Mouse (Mus musculus): ENCODE measurements around the gene Sit1.
"Not testable (repeated sequence)": the region's sequence is repeated elsewhere in the genome, so short reads cannot be mapped to it uniquely, and the experiment has no call there.

Gene Sit1

DNA sequence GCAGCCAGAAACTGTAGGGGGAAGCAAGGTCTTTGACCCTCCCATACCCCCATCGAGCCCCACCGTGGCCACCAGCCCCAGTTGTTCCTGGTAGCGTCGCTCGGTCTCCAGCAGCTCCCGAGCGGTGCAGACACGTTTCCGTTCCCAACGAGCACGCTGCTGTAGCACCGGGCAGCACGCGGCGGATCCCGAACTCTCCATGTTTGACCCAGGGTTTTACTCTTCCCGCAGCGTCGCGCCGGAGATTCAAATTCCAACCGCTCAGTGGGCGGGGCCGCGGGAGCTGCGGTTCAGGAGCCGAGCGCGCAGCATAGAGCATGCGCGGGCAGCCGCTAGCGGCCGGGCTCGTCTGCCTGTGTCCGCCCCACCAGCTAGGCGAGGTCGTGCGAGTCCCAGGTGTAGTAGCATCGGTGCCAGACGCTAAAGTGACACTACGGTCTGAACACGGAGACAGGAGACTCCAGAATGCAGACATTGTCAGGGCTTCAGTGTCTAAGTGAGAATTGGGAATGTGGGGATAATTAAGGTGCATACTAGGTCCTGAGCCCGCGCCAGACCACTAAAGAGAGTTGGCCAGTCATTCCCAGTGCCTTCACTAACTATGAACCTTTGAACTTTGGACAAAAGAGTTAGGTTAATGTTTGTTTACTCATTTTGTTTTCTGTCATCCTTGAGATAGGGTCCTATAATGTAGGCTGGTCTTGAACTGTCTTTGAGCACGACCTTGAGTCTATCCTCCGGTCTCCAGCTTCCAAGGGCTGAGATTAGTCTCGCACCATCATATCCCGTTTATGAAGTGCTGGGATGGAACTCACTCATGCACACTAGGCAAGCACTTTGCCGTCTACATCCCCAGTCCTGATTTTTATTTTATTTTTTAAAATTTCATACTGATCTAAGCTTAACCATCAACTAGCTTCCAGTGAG, 16.1 kb upstream of the Sit1 start, which contains the start of gene Arhgef39:
TSS of gene Arhgef39 (minus strand) at position 289 of the 927 bp plus-strand sequence.
- peak; percentile 33 for DNase-seq (ENCODE audit: low read depth, low spot score)

DNA sequence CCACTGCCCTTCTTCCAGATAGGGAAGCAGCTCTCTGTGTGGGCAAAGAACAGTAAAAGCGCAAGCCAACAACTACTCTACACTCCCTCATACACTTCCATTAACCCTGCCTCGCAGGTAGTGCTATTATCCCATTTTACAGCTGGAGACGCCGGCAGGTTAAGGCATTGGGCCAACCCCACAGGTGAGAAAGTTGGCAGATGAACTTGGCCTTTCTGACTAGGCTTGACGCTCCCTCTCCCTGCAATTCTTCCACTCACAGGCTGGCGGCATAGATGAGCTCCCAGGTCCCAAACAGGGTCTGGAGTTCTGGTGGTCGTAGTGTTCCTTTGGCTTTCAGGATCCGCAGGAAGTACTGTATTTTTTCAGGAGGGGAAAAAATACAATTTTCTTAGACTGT, 15.4 kb upstream of the Sit1 start:
- no peak for DNase-seq (ENCODE audit: low read depth, low spot score)

DNA sequence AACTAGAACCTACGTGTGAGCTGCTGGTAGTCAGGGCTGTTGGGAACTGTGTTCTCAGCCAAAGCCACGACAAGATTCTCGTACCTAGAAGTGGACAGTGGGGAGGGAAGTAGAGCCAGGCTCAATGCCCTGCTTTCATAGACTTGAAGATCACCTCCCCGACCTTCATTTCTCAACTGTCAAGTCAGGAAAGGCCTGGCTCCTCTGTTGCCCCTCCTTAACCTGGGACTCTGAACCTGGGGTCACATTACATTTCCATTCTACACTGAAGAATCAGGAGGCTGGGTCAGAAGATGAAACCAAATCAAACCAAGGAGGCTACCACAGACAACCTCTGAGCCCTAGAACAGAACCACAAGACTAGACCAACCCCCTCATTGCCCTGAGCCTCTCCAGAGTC, 14.4 kb upstream of the Sit1 start:
- no peak for DNase-seq (ENCODE audit: low read depth, low spot score)

DNA sequence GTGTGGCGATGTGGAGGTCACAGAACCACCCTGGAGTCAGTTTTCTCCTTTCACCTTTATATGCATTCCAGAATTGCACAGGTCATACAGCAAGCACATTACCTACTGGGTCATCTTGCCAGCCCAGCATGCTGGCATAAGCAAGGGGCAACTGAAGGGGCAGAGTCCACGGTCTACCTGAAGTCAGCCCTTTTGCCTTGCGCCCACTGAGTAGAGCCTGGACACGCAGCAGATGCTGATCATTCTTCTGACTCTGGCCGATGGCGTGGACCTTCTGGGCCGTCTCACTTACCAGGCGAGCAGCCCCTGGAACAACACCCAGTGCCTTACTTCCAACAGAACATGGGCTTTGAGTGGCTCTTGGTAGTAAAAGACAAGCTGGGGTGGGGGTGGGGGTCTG, 13.9 kb upstream of the Sit1 start:
- no peak for DNase-seq (ENCODE audit: low read depth, low spot score)

DNA sequence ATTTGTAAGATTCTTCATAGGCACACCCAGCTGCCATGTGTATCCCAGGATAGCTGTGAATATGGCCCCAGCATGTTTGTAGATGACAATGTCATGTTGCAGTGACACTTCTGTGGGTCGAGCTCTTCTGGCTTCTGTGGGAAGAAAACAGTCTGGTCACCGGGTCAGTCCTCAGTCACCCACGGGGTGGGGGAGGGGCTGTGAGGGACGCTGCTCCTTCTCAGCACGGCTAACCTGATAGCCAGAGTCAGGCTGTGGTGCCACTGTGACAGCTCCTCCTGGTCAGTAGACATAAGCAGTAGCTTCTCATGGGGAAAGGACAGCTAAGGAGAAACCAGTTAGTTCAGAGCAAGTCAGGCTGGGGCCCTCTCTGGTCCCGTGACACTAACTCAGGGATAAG, 13.1 kb upstream of the Sit1 start:
- no peak for DNase-seq (ENCODE audit: low read depth, low spot score)

DNA sequence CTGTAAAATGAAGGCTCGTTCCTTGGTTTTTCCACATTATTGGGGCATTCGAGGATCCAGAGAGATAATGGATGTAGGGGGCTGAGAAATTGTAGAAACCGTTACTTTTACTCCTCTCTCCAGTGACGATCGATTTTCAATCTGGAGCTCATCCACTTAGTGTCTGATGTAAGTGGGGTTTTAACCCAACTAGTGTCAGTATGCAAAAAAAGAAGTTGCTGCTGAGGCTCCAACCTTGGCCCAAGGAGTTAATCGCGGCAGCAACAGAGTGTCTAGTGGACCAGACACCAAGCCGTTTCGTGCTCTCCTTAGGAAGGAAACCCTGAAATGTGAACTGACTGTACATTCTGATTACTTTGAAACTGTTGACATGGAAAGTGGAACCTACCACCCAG, 10.3 kb upstream of the Sit1 start:
- DNase-seq (ENCODE audit: low read depth, low spot score), result no peak

DNA sequence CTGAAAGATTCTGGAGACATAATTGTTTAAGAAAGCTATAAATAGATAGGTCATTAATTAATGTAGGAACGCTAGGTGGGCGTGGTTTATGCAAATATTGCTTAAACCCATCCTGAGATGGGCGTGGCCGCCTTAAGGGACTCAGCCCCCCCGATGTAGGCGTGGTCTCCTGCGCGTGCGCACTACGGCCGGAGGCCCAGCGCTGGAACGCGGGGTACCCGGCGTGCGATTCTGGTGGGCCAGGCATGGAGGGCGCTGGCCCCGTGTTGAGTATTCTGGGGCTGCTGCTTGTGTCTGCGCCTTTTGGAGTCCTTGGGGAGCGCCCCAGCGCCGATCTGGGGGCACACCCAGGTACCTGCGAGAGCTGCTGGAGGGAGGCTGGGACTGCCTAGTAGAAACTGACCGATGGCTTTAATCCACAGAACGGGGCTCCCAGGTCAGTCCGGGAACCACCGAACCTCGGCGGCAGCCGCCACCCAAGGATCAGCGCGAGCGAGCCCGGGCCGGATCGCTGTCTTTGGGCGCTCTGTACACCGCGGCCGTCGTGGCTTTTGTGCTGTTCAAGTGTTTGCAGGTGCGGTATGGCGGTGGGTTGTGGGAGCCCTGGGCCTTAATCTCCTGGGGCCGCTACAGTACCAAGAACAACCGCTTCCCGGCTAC, 9.8 kb upstream of the Sit1 start:
- DNase-seq (ENCODE audit: low read depth, low spot score), result peak; percentile 92

DNA sequence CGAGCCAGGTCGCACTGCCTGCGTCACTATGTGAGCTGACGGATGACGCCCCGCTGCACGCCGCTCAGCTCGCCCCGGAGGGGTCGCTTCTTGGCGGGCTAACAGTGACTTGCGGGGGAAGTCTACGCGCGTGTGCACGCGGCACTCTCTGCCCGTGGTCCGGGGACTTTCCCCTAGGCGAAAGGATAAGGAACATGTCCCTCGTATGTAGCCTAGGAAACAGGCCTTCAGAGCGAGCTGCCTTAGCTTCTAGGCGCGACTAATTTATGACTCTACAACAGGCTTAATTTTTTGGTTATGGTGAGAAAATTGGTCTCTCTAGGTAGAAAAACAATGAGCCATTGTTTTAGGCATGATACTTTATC, 9.3 kb upstream of the Sit1 start, which contains the start of gene Ccdc107:
TSS of gene Ccdc107 (plus strand) at position 80 of the 365 bp plus-strand sequence.
- peak; percentile 99 for DNase-seq (ENCODE audit: low read depth, low spot score)

DNA sequence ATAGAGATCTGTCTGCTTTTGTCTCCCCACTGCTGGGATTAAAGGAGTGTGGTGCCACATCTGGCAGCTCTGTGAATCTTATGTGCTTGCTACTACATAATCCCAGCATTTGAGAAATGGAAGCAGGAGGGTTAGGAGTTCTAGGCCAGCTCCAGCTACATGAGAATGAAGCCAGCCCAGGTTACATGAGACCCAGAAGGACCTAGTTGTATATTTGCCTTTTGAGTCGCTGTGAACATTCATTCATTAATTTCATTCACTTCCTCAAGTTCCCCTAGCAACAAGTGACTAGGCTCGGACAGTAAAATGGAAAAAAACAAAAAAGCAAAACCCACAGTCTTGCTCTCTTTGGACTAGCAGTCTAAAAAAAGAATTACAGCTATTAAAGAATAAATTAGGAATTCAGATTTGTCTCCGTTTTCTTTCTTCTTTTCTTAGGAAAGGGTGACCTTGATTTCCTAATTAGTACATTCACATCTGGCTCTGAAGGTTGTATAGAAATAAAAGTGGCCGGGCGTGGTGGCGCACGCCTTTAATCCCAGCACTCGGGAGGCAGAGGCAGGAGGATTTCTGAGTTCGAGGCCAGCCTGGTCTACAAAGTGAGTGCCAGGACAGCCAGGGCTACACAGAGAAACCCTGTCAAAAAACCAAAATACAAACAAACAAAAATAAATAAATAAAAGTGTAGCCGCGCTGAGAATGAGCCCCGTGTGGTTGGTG, 8.7 kb upstream of the Sit1 start:
- DNase-seq (ENCODE audit: low read depth, low spot score), result no peak

DNA sequence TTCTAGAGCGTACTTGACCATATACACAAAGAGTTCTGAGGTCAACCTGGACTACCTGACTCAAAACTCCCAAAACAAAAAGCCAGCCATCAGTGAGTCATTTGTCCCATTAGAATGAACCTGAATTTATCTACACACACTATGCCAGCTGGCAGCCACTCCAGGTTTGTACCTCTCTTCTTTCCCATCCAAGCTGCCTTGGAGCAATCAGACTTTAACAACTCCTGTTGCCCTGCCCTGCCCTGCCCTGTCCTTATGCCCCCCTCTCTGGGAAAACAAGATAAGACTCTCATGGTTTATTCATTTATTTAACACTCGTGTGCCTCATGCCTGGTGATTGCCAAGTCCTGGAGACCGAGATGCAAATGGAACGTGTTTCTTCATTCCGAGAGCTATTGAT, 7.3 kb upstream of the Sit1 start:
- no peak for DNase-seq (ENCODE audit: low read depth, low spot score)

DNA sequence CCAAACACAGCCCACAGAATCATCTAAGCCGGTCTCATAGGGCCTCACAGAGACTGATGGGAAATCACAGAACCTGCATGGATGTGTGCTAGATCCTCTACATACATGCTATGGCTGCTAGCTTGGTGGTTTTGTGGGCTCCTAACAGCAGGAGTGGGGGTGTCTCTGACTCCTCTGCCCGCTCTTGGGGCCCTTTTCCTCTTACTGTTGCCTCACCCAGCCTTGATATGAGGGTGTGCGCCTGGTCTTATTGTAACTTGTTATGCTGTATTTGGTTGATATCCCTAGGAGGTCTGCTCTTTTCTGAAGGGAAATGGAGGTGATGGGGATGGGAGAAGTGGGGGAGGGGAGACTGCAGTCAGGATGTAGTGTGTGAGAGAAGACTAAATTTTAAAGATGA, 6.1 kb upstream of the Sit1 start:
- no peak for DNase-seq (ENCODE audit: low read depth, low spot score)

DNA sequence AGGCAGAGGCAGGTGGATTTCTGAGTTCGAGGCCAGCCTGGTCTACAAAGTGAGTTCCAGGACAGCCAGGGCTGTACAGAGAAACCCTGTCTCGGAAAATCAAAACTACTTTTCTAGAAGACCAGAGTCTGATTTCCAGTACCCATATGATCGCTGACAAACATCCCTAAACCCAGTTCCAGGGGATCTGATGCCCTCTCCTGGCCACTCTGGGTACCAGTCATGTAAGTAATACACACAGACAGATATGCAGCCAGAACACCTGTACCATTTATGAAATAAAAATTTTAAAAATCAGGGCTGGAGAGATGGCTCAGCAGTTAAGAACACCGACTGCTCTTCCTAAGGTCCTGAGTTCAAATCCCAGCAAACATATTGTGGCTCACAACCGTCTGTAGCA, 2.1 kb upstream of the Sit1 start:
- DNase-seq (ENCODE audit: low read depth, low spot score), result not testable (repeated sequence)

DNA sequence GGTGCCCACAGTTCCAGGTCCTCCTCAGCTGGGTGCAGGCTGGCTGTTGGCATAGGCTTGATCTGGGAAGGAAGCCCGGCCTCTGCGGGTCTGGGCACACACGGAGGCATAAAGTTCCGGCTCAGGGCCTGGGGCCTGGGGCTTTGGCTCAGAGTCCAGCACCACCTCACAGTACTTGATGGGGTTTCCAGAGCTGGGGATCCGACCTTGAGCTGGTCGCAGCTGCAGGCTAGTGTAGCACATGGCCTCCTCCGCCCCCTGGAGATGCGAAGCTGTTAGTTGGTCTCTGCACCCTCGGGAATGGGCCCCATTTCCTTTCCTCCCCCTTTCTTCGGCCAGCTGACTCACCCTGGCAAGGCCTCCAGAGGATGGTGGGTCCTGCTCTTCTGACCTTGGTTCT, 943 bp downstream of the Sit1 start:
- DNase-seq (ENCODE audit: low read depth, low spot score), result no peak

DNA sequence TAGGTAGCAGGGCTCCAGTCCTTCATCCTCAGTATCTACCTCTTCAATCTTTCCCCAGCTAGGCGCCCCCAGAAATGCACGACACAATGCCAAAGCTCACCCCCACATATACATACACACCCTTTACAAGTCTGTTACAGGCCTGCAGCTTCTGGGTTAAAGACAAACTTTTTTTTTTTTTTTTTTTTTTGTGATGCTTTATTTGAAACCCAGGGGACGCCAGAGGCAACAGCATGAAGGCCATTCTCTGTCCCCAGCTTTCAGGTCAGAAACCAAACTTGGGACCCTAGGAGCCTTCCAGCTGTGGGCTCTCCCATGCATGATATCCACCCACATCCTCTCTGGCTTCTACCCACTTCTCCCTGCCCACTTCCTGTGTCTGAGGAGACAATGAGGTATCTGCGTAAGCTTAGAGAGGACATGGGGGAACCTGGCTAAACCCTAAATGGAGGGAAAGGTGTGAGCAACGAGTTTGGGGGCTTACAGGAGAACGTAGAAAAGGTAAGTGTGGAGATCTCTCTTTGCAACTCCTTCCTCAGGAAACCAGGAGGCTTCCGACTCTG, 1.6 kb downstream of the Sit1 start:
- DNase-seq (ENCODE audit: low read depth, low spot score), result no peak

DNA sequence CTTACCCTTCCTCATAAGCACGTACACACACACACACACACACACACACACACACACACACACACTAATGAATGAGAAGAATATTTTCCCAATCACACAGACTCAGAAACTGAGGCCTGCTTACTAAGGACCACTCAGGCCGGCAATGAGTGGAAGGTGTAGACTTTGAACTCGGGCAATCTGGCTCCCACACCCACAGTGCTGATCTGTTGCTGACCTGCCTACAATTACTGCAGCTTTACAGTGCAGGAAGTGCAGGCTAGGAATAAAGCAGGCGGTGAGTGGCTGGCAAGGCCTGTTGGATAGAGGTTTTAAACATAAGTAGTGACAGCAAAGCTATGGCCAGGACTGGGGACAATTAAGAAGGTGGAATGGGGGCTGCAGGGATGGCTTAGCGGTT, 2.5 kb downstream of the Sit1 start:
- no peak for DNase-seq (ENCODE audit: low read depth, low spot score)

DNA sequence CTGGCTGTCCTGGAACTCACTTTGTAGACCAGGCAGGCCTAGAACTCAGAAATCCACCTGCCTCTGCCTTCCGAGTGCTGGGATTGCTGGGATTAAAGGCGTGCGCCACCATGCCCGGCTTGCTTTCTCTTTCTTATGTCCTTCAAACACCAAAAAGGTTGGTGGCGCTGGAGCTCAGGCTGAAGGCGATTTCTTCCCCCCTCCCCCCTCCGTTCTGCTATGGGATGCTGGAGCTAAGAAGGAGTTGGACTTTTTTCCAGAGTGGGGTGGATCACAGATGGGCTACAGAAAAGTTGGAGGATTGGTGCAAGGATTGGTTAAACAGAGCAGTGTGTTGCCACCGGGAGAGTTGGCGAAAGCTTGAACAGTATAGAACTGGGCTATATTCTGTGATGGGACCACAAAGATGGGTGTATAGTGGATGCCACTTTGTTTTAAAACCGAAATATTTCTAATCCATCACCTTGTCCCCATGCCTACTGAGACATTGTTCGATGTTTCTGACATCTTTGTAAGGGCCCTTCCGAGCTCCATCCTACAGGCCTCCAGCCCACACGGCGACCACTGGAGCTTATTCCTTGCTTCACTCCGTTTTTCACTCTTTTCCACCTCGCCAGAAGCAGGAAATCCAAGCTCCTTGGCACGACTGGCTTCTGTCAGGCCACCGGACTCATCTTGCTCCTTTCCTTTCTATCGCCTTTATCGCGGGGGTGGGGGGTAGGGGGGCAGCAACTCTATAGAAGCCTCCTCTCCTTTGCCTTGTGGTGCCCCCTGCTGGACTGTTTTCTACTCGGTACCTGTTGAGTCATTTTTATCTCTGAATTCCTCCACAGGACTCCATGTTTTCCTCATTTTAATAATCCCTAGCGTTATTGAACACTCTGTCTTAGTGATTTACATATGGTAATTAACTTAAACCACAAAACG, 4.4 kb downstream of the Sit1 start:
- no peak for DNase-seq (ENCODE audit: low read depth, low spot score)

DNA sequence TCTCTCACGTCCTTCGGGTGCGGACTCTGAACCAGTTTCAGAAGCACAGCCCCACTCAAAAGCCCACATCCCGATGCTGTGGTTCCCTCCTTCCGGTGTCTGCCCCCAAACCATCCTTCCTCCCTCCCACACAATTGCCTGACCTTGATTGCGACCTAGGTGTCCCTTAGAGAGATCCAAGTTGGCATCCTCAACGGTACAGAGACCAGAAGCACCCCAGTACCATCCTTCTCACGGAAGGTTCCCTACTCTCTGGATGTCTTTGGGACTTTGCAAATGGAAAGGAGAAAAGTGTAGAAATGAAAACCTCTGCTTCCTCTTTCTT, 5.0 kb downstream of the Sit1 start:
- no peak for DNase-seq (ENCODE audit: low read depth, low spot score)

DNA sequence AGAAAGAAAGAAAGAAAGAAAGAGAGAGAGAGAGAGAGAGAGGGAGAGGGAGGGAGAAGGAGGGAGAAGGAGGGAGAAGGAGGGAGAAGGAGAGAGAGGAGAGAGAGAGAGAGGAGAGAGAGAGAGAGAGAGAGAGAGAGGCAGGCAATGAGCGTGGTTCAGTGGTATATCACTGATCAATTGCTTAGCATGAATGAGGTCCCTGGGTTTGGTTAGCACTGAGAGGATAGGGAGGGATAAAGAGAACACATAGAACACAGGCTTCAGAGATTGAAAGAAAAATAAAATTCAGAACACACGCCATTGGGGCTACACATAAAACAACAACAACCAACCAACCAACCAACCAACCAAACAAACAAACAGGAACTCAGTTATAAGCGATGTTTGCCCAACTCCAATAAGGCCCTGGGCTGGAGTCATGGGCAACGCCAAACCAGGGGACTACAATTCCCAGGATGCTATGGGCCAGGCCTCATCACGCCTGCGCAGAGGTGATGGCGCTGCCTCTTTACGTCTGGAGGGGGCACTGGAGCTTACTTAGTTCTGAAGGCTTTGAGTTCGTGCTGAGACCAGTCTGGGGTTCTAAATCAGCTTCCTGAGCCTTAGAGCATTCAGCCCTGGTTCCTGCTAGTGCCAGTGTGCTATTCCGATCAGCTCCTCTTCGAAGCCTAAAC, 5.5 kb downstream of the Sit1 start:
- DNase-seq (ENCODE audit: low read depth, low spot score), result peak; percentile 79

DNA sequence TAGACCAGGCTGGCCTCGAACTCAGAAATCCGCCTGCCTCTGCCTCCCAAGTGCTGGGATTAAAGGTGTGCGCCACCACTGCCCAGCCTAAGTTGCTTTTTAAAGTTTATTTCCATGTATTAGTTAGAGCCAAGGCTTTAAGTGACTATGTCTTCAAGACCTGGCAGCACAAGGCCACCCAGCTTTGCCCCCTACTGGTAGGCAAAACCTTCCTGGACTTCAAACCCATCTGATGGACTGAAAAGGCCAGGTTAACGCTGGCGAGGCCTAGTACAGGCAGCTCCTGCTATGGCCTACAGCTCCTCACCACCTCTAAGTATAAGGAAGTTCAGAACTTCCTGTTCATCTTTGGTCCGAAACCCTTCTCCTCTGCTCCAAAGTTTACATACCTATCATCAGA, 6.9 kb downstream of the Sit1 start:
- DNase-seq (ENCODE audit: low read depth, low spot score), result no peak

DNA sequence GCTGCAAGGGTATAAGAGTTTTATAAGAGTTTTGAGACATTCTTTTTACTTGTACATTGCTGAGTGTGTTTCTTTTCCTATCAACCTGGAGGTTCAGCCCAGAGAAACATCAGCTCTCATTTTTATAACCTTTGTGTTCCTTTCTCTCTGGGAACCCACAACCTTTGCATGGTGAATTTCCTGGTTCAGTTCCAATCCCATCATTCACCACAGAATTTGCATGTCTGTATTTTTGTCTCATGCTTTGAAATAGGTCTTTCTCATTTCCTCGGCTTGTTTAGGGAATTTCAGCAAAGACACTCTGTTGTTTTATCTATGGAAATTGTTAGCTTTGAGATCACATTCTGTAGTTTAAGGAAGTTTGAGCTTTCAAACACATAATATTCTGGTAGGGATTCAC, 9.9 kb downstream of the Sit1 start:
- DNase-seq (ENCODE audit: low read depth, low spot score), result no peak

DNA sequence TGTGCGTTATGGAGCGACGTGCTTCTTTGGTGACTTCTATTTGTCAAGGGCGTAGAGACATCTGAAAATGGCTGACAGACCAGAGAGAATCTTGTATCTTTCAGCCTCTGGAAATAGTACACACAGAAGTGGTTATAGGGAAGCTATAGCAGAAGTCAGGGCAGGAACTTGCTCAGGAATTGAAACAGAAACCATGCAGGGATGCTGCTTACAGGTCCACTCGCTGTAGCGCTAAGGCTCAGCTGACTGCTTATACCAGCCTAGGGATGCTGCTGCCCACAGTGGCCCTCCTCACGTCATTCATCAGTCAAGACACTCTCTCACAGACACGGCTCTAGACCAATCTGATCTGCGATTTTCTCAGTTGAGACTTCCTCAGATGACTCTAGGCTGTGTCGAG, 13.2 kb downstream of the Sit1 start:
- no peak for DNase-seq (ENCODE audit: low read depth, low spot score)
